Mouse (Mus musculus) ES-Bruce4 (cell line): Measurements from ENCODE around the gene Gatb.

Experiments
- CTCF ChIP-seq: IDR thresholded peaks from one replicate; pipeline ENCODE4 v1.8.1; 2011; ENCODE audit warnings: low read depth, low read length
- POLR2A ChIP-seq: IDR thresholded peaks from one replicate; pipeline ENCODE4 v1.8.1; 2011; ENCODE audit warnings: low read length; ENCODE audit not compliant: insufficient read depth

- no peak for TF ChIP-seq CTCF
- TF ChIP-seq POLR2A: no peak
Measured at GRCm38 (mm10) chr3:85683618-85684017, 109.7 kb downstream of the Gatb start.
